ENCODE assay signal across 7 mouse cellular contexts in genomic region chr1:149961425-149962303, GRCm38 (mm10). TPM values are rescaled to one million over a fixed set of nuclear protein-coding genes. Genes with fewer than 3 reads are reported as not detected.
A peak's percentile ranks its signal among the peaks of the same experiment; 100 is the strongest.
DNase-seq lines count a peak whose midpoint lies in the region; ATAC-seq and TF ChIP-seq lines count a peak whose summit lies in the region.

No protein-coding gene starts in this region.

- H3K27me3 ChIP-seq in limb, embryonic 12.5 days = no peaks in the 10 kb centered on the region
- no peaks in the 10 kb centered on the region for H3K27me3 ChIP-seq in small intestine, adult 2 months (ENCODE audit: control insufficient read depth, insufficient read depth, low read length)

- H3K27ac ChIP-seq in embryonic fibroblast, embryonic 13.5 days (ENCODE audit: insufficient read depth, low read length) = peak overlapping the region; percentile 86; the same call in 1 of the 2 replicates
- H3K27ac ChIP-seq in limb, embryonic 12.5 days = peak overlapping the region; percentile 93
- 0 out of 2 replicates have a peak overlapping the region, but pooled peaks have one; percentile 94 for H3K27ac ChIP-seq in small intestine, adult 2 months (ENCODE audit: insufficient read depth, low read depth, low read length)

- TF ChIP-seq CTCF in lung, adult 2 months (IDR thresholded peaks at IDR 0.05; ENCODE audit: insufficient read depth, low read length) = no peak
- TF ChIP-seq CTCF in embryonic fibroblast, embryonic 13.5 days (IDR thresholded peaks at IDR 0.05; ENCODE audit: borderline replicate concordance, insufficient read depth, low read length) = no peak
- no peak for TF ChIP-seq CTCF in small intestine, adult 2 months (IDR thresholded peaks at IDR 0.05; ENCODE audit: extremely low read depth, insufficient read length, insufficient replicate concordance, low read depth, low read length)

- TF ChIP-seq POLR2A in lung, adult 2 months (IDR thresholded peaks at IDR 0.05; ENCODE audit: borderline replicate concordance, extremely low read depth, low read depth, low read length) = no peak
- TF ChIP-seq POLR2A in embryonic fibroblast, embryonic 13.5 days (IDR thresholded peaks at IDR 0.05; ENCODE audit: low read depth, low read length) = no peak
- TF ChIP-seq POLR2A in small intestine, adult 2 months (IDR thresholded peaks at IDR 0.05; ENCODE audit: low read depth, low read length) = no peak

- no peak overlapping the region for H3K9ac ChIP-seq in limb, embryonic 12.5 days (replicated peaks)

- peak; percentile 77; the same call in 1 of the 2 replicates for ATAC-seq in limb, embryonic 12.5 days (ENCODE audit: insufficient number of reproducible peaks, insufficient read depth, low FRiP score, low TSS enrichment, low read depth)

- peak overlapping the region; percentile 65 for H3K4me2 ChIP-seq in limb, embryonic 12.5 days

- 57% methylated on average over 9 of the region's 9 CpGs for WGBS in lung, adult 2 months
- WGBS in limb, embryonic 12.5 days = 74% methylated on average over 9 of the region's 9 CpGs
- 39% methylated on average over 9 of the region's 9 CpGs for WGBS in small intestine, adult 2 months

- H3K9me3 ChIP-seq in limb, embryonic 12.5 days = no peaks in the 10 kb centered on the region

- H3K4me3 ChIP-seq in lung, adult 2 months (replicated peaks; ENCODE audit: extremely low read depth, low read depth, low read length) = peak overlapping the region; percentile 56
- H3K4me3 ChIP-seq in embryonic fibroblast, embryonic 13.5 days (ENCODE audit: insufficient read depth, low read length) = no peak overlapping the region
- peak overlapping the region; percentile 46 for H3K4me3 ChIP-seq in limb, embryonic 12.5 days (replicated peaks)
- no peak overlapping the region for H3K4me3 ChIP-seq in small intestine, adult 2 months (ENCODE audit: low read depth, low read length)

- peaks cover 2% of the 10 kb centered on the region; the same call in 1 of the 2 replicates for H3K4me1 ChIP-seq in lung, adult 2 months (ENCODE audit: control insufficient read depth, insufficient read depth, low read length)
- H3K4me1 ChIP-seq in embryonic fibroblast, embryonic 13.5 days (ENCODE audit: control insufficient read depth, insufficient read depth, low read length) = peaks cover 6% of the 10 kb centered on the region; the same call in 1 of the 2 replicates
- H3K4me1 ChIP-seq in limb, embryonic 12.5 days (replicated peaks) = peaks cover 10% of the 10 kb centered on the region; the same call in 1 of the 2 replicates
- 0 out of 2 replicates have a peak, but pooled peaks cover 1% of the 10 kb centered on the region for H3K4me1 ChIP-seq in small intestine, adult 2 months (ENCODE audit: control insufficient read depth, insufficient read depth, insufficient read length, low read length)

- no peak for DNase-seq in lung, adult 2 months
- no peak for DNase-seq in lung, postnatal 4 days
- no peak for DNase-seq in ovary, postnatal 36 days (ENCODE audit: low spot score)
- no peak for DNase-seq in cerebellum, adult 8-10 months

- H3K36me3 ChIP-seq in limb, embryonic 12.5 days = no peaks in the 10 kb centered on the region
- H3K36me3 ChIP-seq in small intestine, adult 2 months (ENCODE audit: control insufficient read depth, insufficient read depth, low read length) = no peaks in the 10 kb centered on the region

RNA-seq across cellular contexts. Expression of gene Pla2g4a, which starts 0.6 kb away (rescaled TPM):
- polyA plus RNA-seq in lung, adult 2 months (2012; rRNA removed) = 1.8 and 2.9 TPM in 2 replicates
- polyA plus RNA-seq in embryonic fibroblast, embryonic 13.5 days (2011; ENCODE audit: insufficient read length, low read depth, missing spikeins) = 156 and 277 TPM in 2 replicates
- polyA plus RNA-seq in limb, embryonic 12.5 days (2016; fragmentation: Nextera tagmentation; extraction: Ambion mirVana) = 15.5 and 17.0 TPM in 2 replicates
- polyA plus RNA-seq in small intestine, adult 2 months (2012; rRNA removed) = 0.42 and 0.43 TPM in 2 replicates

Comparison
In these comparisons a context has a peak if more than half of its experiments do, and no peak if none do; other contexts are left out.
1. H3K4me3 ChIP-seq: peak in lung, adult 2 months (single experiment) and limb, embryonic 12.5 days (single experiment); none in embryonic fibroblast, embryonic 13.5 days (single experiment) and small intestine, adult 2 months (single experiment).
2. Peak in every context shown above with its lines, with median percentiles within 50 percentile points of each other: H3K27ac ChIP-seq.